ENCODE assay signal across 11 mouse cellular contexts in the genomic region with DNA sequence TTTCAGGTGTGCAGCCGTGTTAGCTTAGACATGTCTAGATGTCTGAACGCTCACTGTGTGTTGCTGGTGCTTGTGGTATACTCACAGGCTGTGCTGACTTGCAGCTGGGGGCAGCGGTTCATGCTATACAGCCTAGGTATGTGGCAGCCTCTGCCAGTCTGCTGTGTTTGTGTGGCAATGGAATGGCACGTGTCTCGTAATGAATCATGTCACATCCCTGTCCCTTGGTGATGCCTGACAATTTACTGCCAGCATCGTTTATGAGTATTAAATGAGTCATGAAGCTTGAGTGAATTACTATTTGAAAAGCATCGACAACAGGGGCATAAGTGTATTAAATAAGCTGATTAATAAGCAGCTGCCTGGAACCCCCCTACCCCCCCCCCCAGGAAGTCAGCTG.
"Had no signal": no experiment of that assay in that cellular context is flagged by ENCODE, and none has a peak within 500 bp of the region (broad histone marks: within the 10 kb centered on the region; RNA-seq: fewer than 3 reads in every experiment).

No protein-coding gene starts in this region.

- H3K9me3 ChIP-seq: intestine, embryonic 15.5 days; midbrain, embryonic 12.5 days; neural tube, embryonic 12.5 days; stomach, embryonic 15.5 days had no signal

- ATAC-seq: intestine, embryonic 15.5 days had no signal

- H3K4me2 ChIP-seq: intestine, embryonic 15.5 days; limb, embryonic 13.5 days; midbrain, embryonic 12.5 days; neural tube, embryonic 12.5 days; stomach, embryonic 15.5 days had no signal

- H3K36me3 ChIP-seq: intestine, embryonic 15.5 days; limb, embryonic 13.5 days; midbrain, embryonic 12.5 days; neural tube, embryonic 12.5 days; stomach, embryonic 15.5 days had no signal

- H3K4me3 ChIP-seq: intestine, embryonic 15.5 days; limb, embryonic 13.5 days; midbrain, embryonic 12.5 days; myocyte; neural tube, embryonic 12.5 days; stomach, embryonic 15.5 days had no signal

- DNase-seq: layer of hippocampus, postnatal 36 days; left cerebral cortex, postnatal 4 days; lung, adult 18-20 months; right cerebral cortex, postnatal 14 days had no signal

- H3K27ac ChIP-seq: intestine, embryonic 15.5 days; limb, embryonic 13.5 days; liver, embryonic 14.5 days; midbrain, embryonic 12.5 days; neural tube, embryonic 12.5 days; stomach, embryonic 15.5 days had no signal

- H3K4me1 ChIP-seq: midbrain, embryonic 12.5 days; neural tube, embryonic 12.5 days had no signal

- H3K9ac ChIP-seq: intestine, embryonic 15.5 days; limb, embryonic 13.5 days; liver, embryonic 14.5 days; midbrain, embryonic 12.5 days; neural tube, embryonic 12.5 days; stomach, embryonic 15.5 days had no signal
